ENCODE assay signal across 8 mouse cellular contexts in the genomic region with DNA sequence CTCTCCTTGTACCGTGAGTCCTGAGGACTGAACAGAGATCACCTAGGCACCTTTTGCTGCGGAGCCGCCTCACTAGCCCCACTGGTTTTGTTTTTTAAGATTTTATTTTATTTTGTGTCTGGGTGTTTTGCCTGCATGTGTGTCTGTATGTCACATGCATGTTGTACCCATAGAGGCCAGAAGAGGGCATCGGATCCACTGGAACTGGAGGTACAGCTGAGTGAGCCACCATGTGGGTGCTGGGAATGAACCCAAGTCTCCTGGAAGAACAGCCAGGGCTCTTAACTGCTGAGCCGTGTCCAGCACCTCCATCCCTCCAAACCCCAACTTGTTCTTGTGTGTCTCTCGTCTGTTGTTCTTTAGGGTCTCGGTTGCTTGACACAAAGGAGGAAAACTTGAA. TPM values are rescaled to one million over a fixed set of nuclear protein-coding genes. Genes with fewer than 3 reads are reported as not detected.
DNase-seq lines count a peak whose midpoint lies in the region; TF ChIP-seq lines count a peak whose summit lies in the region.

No protein-coding gene starts in this region.

- intact Hi-C loops in gastrocnemius, postnatal 14 days (cut with DNase I; ENCODE audit: low total_unique reads): loop anchor here (2.0 to 5.0 kb wide), 2 partner anchors 14 to 406 kb away; no protein-coding TSS in a partner anchor

- peak; percentile 49; the same call in 1 of the 2 replicates for TF ChIP-seq CTCF in lung, adult 2 months (IDR thresholded peaks at IDR 0.05; ENCODE audit: insufficient read depth, low read length)

- no peaks in the 10 kb centered on the region for H3K4me1 ChIP-seq in lung, adult 2 months (ENCODE audit: control insufficient read depth, insufficient read depth, low read length)

- DNase-seq in gastrocnemius, postnatal 14 days: peak; percentile 49
- DNase-seq in gastrocnemius, adult 18-20 months (ENCODE audit: low spot score): no peak
- peak; percentile 25 for DNase-seq in lung, adult 2 months
- DNase-seq in lung, postnatal 25 days (ENCODE audit: low spot score): no peak
- peak; percentile 74 for DNase-seq in brain, adult 2 months (ENCODE audit: low read depth, low spot score)
- DNase-seq in induced T-regulatory cell, adult 2 months (ENCODE audit: low read depth): peak; percentile 59
- peak; percentile 41 for DNase-seq in thymus, postnatal 0 days (ENCODE audit: low spot score)
- DNase-seq in neural tube, embryonic 10.5 days (ENCODE audit: extremely low spot score, low spot score): no peak

- 88% methylated on average over 7 of the region's 7 CpGs for WGBS in lung, adult 2 months

- no peak overlapping the region for H3K4me3 ChIP-seq in lung, adult 2 months (replicated peaks; ENCODE audit: extremely low read depth, low read depth, low read length)

- TF ChIP-seq POLR2A in lung, adult 2 months (IDR thresholded peaks at IDR 0.05; ENCODE audit: borderline replicate concordance, extremely low read depth, low read depth, low read length): no peak

RNA-seq across cellular contexts. Expression of a gene that starts 15.1 kb away (rescaled TPM):
- 10 to 100 TPM; 75.1 to 84.3 TPM for total RNA-seq in gastrocnemius, postnatal 14 days (2021)
- total RNA-seq in gastrocnemius, adult 18-20 months (2021): 10 to 100 TPM; 64.1 to 70.6 TPM
- 108 and 129 TPM in 2 replicates for polyA plus RNA-seq in lung, adult 2 months (2012; rRNA removed)
- polyA plus RNA-seq in thymus, postnatal 0 days (2015; fragmentation: Nextera tagmentation; extraction: Ambion mirVana): 70.0 and 84.9 TPM in 2 replicates

RNA-seq across cellular contexts. Expression of a gene that starts 20.8 kb away (rescaled TPM):
- total RNA-seq in gastrocnemius, postnatal 14 days (2021): 10 to 100 TPM; 16.0 to 20.4 TPM
- 10 to 100 TPM; 16.3 to 17.7 TPM for total RNA-seq in gastrocnemius, adult 18-20 months (2021)
- polyA plus RNA-seq in lung, adult 2 months (2012; rRNA removed): 10.1 and 13.6 TPM in 2 replicates
- 53.9 and 60.7 TPM in 2 replicates for polyA plus RNA-seq in thymus, postnatal 0 days (2015; fragmentation: Nextera tagmentation; extraction: Ambion mirVana)

RNA-seq across cellular contexts. Expression of a gene that starts 34.1 kb away (rescaled TPM):
- total RNA-seq in gastrocnemius, postnatal 14 days (2021): 10 to 100 TPM; 24.0 to 28.7 TPM
- total RNA-seq in gastrocnemius, adult 18-20 months (2021): 1 to 10 TPM; 5.8 to 6.3 TPM
- polyA plus RNA-seq in lung, adult 2 months (2012; rRNA removed): 45.0 and 51.0 TPM in 2 replicates
- polyA plus RNA-seq in thymus, postnatal 0 days (2015; fragmentation: Nextera tagmentation; extraction: Ambion mirVana): 13.8 and 19.0 TPM in 2 replicates

RNA-seq across cellular contexts. Expression of a gene that starts 43.2 kb away (rescaled TPM):
- under 1 TPM in 1 of 2 experiments, not detected in 1; 0.24 TPM for total RNA-seq in gastrocnemius, postnatal 14 days (2021)
- total RNA-seq in gastrocnemius, adult 18-20 months (2021): not detected
- 6.5 and 13.9 TPM in 2 replicates for polyA plus RNA-seq in lung, adult 2 months (2012; rRNA removed)
- 3.5 and 4.2 TPM in 2 replicates for polyA plus RNA-seq in thymus, postnatal 0 days (2015; fragmentation: Nextera tagmentation; extraction: Ambion mirVana)

RNA-seq across cellular contexts. Expression of a gene that starts 55.3 kb away (rescaled TPM):
- total RNA-seq in gastrocnemius, postnatal 14 days (2021): over 10,000 TPM in 1 of 2 experiments, 1,000 to 10,000 TPM in 1; 9,479 to 10,041 TPM
- total RNA-seq in gastrocnemius, adult 18-20 months (2021): over 10,000 TPM in 1 of 2 experiments, 1,000 to 10,000 TPM in 1; 8,476 to 11,435 TPM
- polyA plus RNA-seq in lung, adult 2 months (2012; rRNA removed): 1,317 and 1,826 TPM in 2 replicates
- polyA plus RNA-seq in thymus, postnatal 0 days (2015; fragmentation: Nextera tagmentation; extraction: Ambion mirVana): 1,452 and 1,606 TPM in 2 replicates

Comparison
In these comparisons a context has a peak if more than half of its experiments do, and no peak if none do; other contexts are left out.
1. DNase-seq: peak in gastrocnemius, postnatal 14 days (single experiment), lung, adult 2 months (single experiment), brain, adult 2 months (single experiment), induced T-regulatory cell, adult 2 months (single experiment) and thymus, postnatal 0 days (single experiment); none in gastrocnemius, adult 18-20 months (single experiment), lung, postnatal 25 days (single experiment) and neural tube, embryonic 10.5 days (single experiment).